Comparison of ENCODE assay signal across 12 mouse cellular contexts in genomic region chr5:50406520-50406919, GRCm38 (mm10).
"Had no signal": no experiment of that assay in that cellular context is flagged by ENCODE, and none has a peak within 500 bp of the region (broad histone marks: within the 10 kb centered on the region; RNA-seq: fewer than 3 reads in every experiment).

No protein-coding gene starts in this region.

- H3K27me3 ChIP-seq: limb, embryonic 15.5 days; liver, embryonic 13.5 days; lung, embryonic 15.5 days; megakaryocyte, embryonic 14.5 days; neural tube, embryonic 12.5 days had no signal

- DNase-seq: kidney, adult 18-20 months; kidney, postnatal 14 days; liver, embryonic 13.5 days; liver, postnatal 0 days; lung, postnatal 14 days; thymus, postnatal 4 days had no signal

- ATAC-seq: liver, postnatal 0 days had no signal

- H3K36me3 ChIP-seq: limb, embryonic 15.5 days; liver, embryonic 13.5 days; lung, embryonic 15.5 days; neural tube, embryonic 12.5 days had no signal

- H3K9me3 ChIP-seq: limb, embryonic 15.5 days; liver, embryonic 13.5 days; lung, embryonic 15.5 days; megakaryocyte, embryonic 14.5 days; neural tube, embryonic 12.5 days had no signal

- H3K4me1 ChIP-seq: limb, embryonic 15.5 days; liver, embryonic 13.5 days; lung, embryonic 15.5 days; megakaryocyte, embryonic 14.5 days; neural tube, embryonic 12.5 days had no signal

- H3K4me2 ChIP-seq: limb, embryonic 15.5 days; liver, embryonic 13.5 days; lung, embryonic 15.5 days; neural tube, embryonic 12.5 days had no signal

- H3K9ac ChIP-seq: limb, embryonic 15.5 days; liver, embryonic 13.5 days; liver, postnatal 0 days; lung, embryonic 15.5 days; neural tube, embryonic 12.5 days had no signal

- H3K27ac ChIP-seq: limb, embryonic 15.5 days; liver, embryonic 13.5 days; lung, embryonic 15.5 days; macrophage; neural tube, embryonic 12.5 days; stomach, postnatal 0 days had no signal

- H3K4me3 ChIP-seq: limb, embryonic 15.5 days; liver, embryonic 13.5 days; lung, embryonic 15.5 days; megakaryocyte, embryonic 14.5 days; neural tube, embryonic 12.5 days had no signal
